Mouse (Mus musculus): ENCODE results near the gene Nlrp4e. TPM values are rescaled to one million over a fixed set of nuclear protein-coding genes. Genes with fewer than 3 reads are reported as not detected.
"Not testable (repeated sequence)": the region's sequence is repeated elsewhere in the genome, so short reads cannot be mapped to it uniquely, and the experiment has no call there.

The Nlrp4e gene
- polyA plus RNA-seq (2015; fragmentation: Nextera tagmentation; extraction: Ambion mirVana) = not detected in 2 replicates

GRCm38 (mm10) chr7:23300892-23301291, at the start of gene Nlrp4e:
Gene Nlrp4e (plus strand): TSS chr7:23301192.
- not testable (repeated sequence) for H3K9ac ChIP-seq (ENCODE audit: low read length); H3K9me3 ChIP-seq (replicated peaks; ENCODE audit: control insufficient read depth, low read length); H3K4me2 ChIP-seq (ENCODE audit: low read depth, low read length); H3K4me1 ChIP-seq (ENCODE audit: control insufficient read depth, insufficient read depth, low read length); H3K27ac ChIP-seq (ENCODE audit: low read length); H3K27me3 ChIP-seq (ENCODE audit: control insufficient read depth, insufficient read depth, low read length); H3K36me3 ChIP-seq (ENCODE audit: control insufficient read depth, insufficient read depth, low read length); ATAC-seq (ENCODE audit: insufficient read depth, low FRiP score); H3K4me3 ChIP-seq (replicated peaks; ENCODE audit: low read length)
- 73% methylated on average over 3 of the region's 3 CpGs for WGBS

GRCm38 (mm10) chr7:23251582-23251981, 49.4 kb upstream of the Nlrp4e start, which contains the start of gene Vmn1r166:
Gene Vmn1r166 (minus strand): TSS chr7:23251682.
- H3K36me3 ChIP-seq (ENCODE audit: control insufficient read depth, insufficient read depth, low read length); H3K4me3 ChIP-seq (replicated peaks; ENCODE audit: low read length); H3K4me1 ChIP-seq (ENCODE audit: control insufficient read depth, insufficient read depth, low read length); H3K27ac ChIP-seq (ENCODE audit: low read length); ATAC-seq (ENCODE audit: insufficient read depth, low FRiP score); H3K4me2 ChIP-seq (ENCODE audit: low read depth, low read length); H3K9me3 ChIP-seq (replicated peaks; ENCODE audit: control insufficient read depth, low read length); H3K27me3 ChIP-seq (ENCODE audit: control insufficient read depth, insufficient read depth, low read length); H3K9ac ChIP-seq (ENCODE audit: low read length): not testable (repeated sequence)
- no CpG with 5 or more reads among the region's 2 CpGs for WGBS

- not testable (repeated sequence) for H3K27ac ChIP-seq (ENCODE audit: low read length); H3K4me1 ChIP-seq (ENCODE audit: control insufficient read depth, insufficient read depth, low read length); H3K9ac ChIP-seq (ENCODE audit: low read length); H3K27me3 ChIP-seq (ENCODE audit: control insufficient read depth, insufficient read depth, low read length); H3K36me3 ChIP-seq (ENCODE audit: control insufficient read depth, insufficient read depth, low read length); ATAC-seq (ENCODE audit: insufficient read depth, low FRiP score); H3K4me3 ChIP-seq (replicated peaks; ENCODE audit: low read length); H3K9me3 ChIP-seq (replicated peaks; ENCODE audit: control insufficient read depth, low read length); H3K4me2 ChIP-seq (ENCODE audit: low read depth, low read length)
- no CpG with 5 or more reads among the region's 2 CpGs for WGBS
These were observed 22.2 kb upstream of the Nlrp4e start, which contains the start of gene Gm6902 for GRCm38 (mm10) chr7:23278800-23279199. Gene Gm6902 (minus strand): TSS chr7:23278900.

- peaks cover 10% of the 10 kb centered on the region; the same call in 1 of the 2 replicates for H3K9me3 ChIP-seq (replicated peaks; ENCODE audit: control insufficient read depth, low read length)
- H3K9ac ChIP-seq (ENCODE audit: low read length); H3K36me3 ChIP-seq (ENCODE audit: control insufficient read depth, insufficient read depth, low read length); ATAC-seq (ENCODE audit: insufficient read depth, low FRiP score); H3K27ac ChIP-seq (ENCODE audit: low read length); H3K27me3 ChIP-seq (ENCODE audit: control insufficient read depth, insufficient read depth, low read length); H3K4me3 ChIP-seq (replicated peaks; ENCODE audit: low read length); H3K4me2 ChIP-seq (ENCODE audit: low read depth, low read length); H3K4me1 ChIP-seq (ENCODE audit: control insufficient read depth, insufficient read depth, low read length): not testable (repeated sequence)
- 92% methylated on average over 13 of the region's 13 CpGs for WGBS
These were observed 57.3 kb downstream of the Nlrp4e start for GRCm38 (mm10) chr7:23358311-23358710.

GRCm38 (mm10) chr7:23385589-23385988, 84.6 kb downstream of the Nlrp4e start, which contains the start of gene Nlrp5:
Gene Nlrp5 (plus strand): TSS chr7:23385889.
- 68% methylated on average over 10 of the region's 10 CpGs for WGBS
- H3K27me3 ChIP-seq (ENCODE audit: control insufficient read depth, insufficient read depth, low read length) = no peaks in the 10 kb centered on the region
- no peak within 1 kb of the TSS for H3K4me2 ChIP-seq (ENCODE audit: low read depth, low read length)
- H3K4me1 ChIP-seq (ENCODE audit: control insufficient read depth, insufficient read depth, low read length) = no peaks in the 10 kb centered on the region
- H3K9ac ChIP-seq (ENCODE audit: low read length) = no peak within 1 kb of the TSS
- H3K4me3 ChIP-seq (replicated peaks; ENCODE audit: low read length) = no peak within 1 kb of the TSS
- peaks cover 10% of the 10 kb centered on the region for H3K9me3 ChIP-seq (replicated peaks; ENCODE audit: control insufficient read depth, low read length)
- H3K36me3 ChIP-seq (ENCODE audit: control insufficient read depth, insufficient read depth, low read length) = no peaks in the 10 kb centered on the region
- no peak for ATAC-seq (ENCODE audit: insufficient read depth, low FRiP score)
- no peak within 1 kb of the TSS for H3K27ac ChIP-seq (ENCODE audit: low read length)

Small RNA genes within 50 kb of the gene (microRNA-seq; reads per million reads assigned to microRNA genes)
- gene Gm25196 = not detected

Other genes starting within 250 kb of the Nlrp4e start
- not detected in 2 replicates for gene Vmn1r163, start 245.7 kb upstream of the Nlrp4e start, polyA plus RNA-seq (2015; fragmentation: Nextera tagmentation; extraction: Ambion mirVana)
- gene Gm8720, start 233.7 kb upstream of the Nlrp4e start, polyA plus RNA-seq (2015; fragmentation: Nextera tagmentation; extraction: Ambion mirVana) = not detected in 2 replicates
- not detected in 2 replicates for gene Gm10662, start 156.7 kb upstream of the Nlrp4e start, polyA plus RNA-seq (2015; fragmentation: Nextera tagmentation; extraction: Ambion mirVana)
- gene Vmn1r165, start 83.9 kb upstream of the Nlrp4e start, polyA plus RNA-seq (2015; fragmentation: Nextera tagmentation; extraction: Ambion mirVana) = not detected in 2 replicates
- gene Vmn1r166, start 49.5 kb upstream of the Nlrp4e start, polyA plus RNA-seq (2015; fragmentation: Nextera tagmentation; extraction: Ambion mirVana) = not detected in 2 replicates
- gene Gm6902, start 22.3 kb upstream of the Nlrp4e start, polyA plus RNA-seq (2015; fragmentation: Nextera tagmentation; extraction: Ambion mirVana) = not detected in 2 replicates
- not detected in 2 replicates for gene Nlrp5, start 84.7 kb downstream of the Nlrp4e start, polyA plus RNA-seq (2015; fragmentation: Nextera tagmentation; extraction: Ambion mirVana)
- not detected in 2 replicates for gene Vmn1r167, start 206.0 kb downstream of the Nlrp4e start, polyA plus RNA-seq (2015; fragmentation: Nextera tagmentation; extraction: Ambion mirVana)
- not detected in 2 replicates for gene Vmn1r168, start 238.5 kb downstream of the Nlrp4e start, polyA plus RNA-seq (2015; fragmentation: Nextera tagmentation; extraction: Ambion mirVana)

Measured in stomach, embryonic 16.5 days (tissue).